Mouse (Mus musculus) midbrain, embryonic 13.5 days (tissue): ENCODE measurements at regions not wholly inside any gene's neighbourhood (a gene's known extent, or its start where the extent isn't known, plus 50 kb on each side); places are given as distances from the start of the nearest gene placed in this dataset.
A peak's percentile ranks its signal among the peaks of the same experiment; 100 is the strongest.

Experiments used
- ATAC-seq: fragments of 200-750 bp; cut with Nextera tagmentation; 2 replicates; pipeline ENCODE4 v1.8.0; 2017; ENCODE audit warnings: mild to moderate bottlenecking, moderate TSS enrichment, moderate library complexity
- H3K27ac ChIP-seq: fragments of 300-500 bp; sonication (generic); 2 replicates; pipeline ENCODE4 v1.5.1; 2015; ENCODE audit warnings: inconsistent platforms, mild to moderate bottlenecking, moderate library complexity
- H3K27me3 ChIP-seq: fragments of 300-500 bp; sonication (generic); 2 replicates; pipeline ENCODE4 v1.6.1; 2015; ENCODE audit warnings: mild to moderate bottlenecking, inconsistent platforms
- H3K36me3 ChIP-seq: fragments of 300-500 bp; sonication (generic); 2 replicates; pipeline ENCODE4 v1.6.1; 2015; ENCODE audit warnings: mild to moderate bottlenecking, inconsistent platforms
- H3K4me1 ChIP-seq: fragments of 300-500 bp; sonication (generic); replicated peaks from 2 replicates; pipeline ENCODE4 v1.6.1; 2015; ENCODE audit warnings: inconsistent platforms
- H3K4me2 ChIP-seq: fragments of 300-500 bp; sonication (generic); replicated peaks from 2 replicates; pipeline ENCODE4 v1.6.1; 2015; ENCODE audit warnings: moderate library complexity, mild to moderate bottlenecking, inconsistent platforms
- H3K4me3 ChIP-seq: fragments of 300-500 bp; sonication (generic); replicated peaks from 2 replicates; pipeline ENCODE4 v1.5.1; 2015; ENCODE audit warnings: mild to moderate bottlenecking, inconsistent platforms
- H3K9ac ChIP-seq: fragments of 300-500 bp; sonication (generic); replicated peaks from 2 replicates; pipeline ENCODE4 v1.6.1; 2015; ENCODE audit warnings: mild to moderate bottlenecking, inconsistent platforms
- H3K9me3 ChIP-seq: fragments of 300-500 bp; sonication (generic); 2 replicates; pipeline ENCODE4 v1.6.1; 2016; ENCODE audit warnings: mild to moderate bottlenecking, inconsistent platforms
- WGBS: fragments of 180-500 bp; shearing (Covaris S2); methylation state at CpG from one replicate; pipeline ENCODE4 v1.1.7; 2015; 5-methylcytosine and 5-hydroxymethylcytosine counted together

DNA sequence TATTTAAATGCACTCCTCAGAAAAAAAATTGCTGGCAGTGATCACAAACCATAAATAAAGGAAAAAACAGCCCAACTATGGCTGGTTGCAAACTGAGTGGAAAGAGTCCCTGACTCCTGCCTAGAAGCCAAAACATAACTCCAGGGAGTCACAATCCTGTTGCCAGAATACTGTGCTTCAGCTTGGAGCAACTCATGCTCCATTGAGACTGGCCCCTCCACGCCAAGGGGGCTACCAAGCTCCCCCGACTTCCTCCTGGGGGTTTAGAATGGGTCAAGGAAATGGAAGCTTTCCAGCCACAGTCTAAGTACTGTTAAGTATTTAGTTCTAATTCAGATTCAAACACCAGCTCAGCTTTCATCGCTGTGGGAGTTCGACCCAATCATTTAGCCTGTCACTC is 374.8 kb downstream of the Mllt3 start:
- WGBS = 29% methylated on average over 4 of the region's 4 CpGs
- no peaks in the 10 kb centered on the region for H3K9me3 ChIP-seq
- no peak for ATAC-seq
- H3K9ac ChIP-seq = no peak overlapping the region
- no peak overlapping the region for H3K27ac ChIP-seq
- no peak overlapping the region for H3K4me2 ChIP-seq
- no peaks in the 10 kb centered on the region for H3K27me3 ChIP-seq
- no peak overlapping the region for H3K4me3 ChIP-seq
- peaks cover 8% of the 10 kb centered on the region for H3K4me1 ChIP-seq
- H3K36me3 ChIP-seq = no peaks in the 10 kb centered on the region

DNA sequence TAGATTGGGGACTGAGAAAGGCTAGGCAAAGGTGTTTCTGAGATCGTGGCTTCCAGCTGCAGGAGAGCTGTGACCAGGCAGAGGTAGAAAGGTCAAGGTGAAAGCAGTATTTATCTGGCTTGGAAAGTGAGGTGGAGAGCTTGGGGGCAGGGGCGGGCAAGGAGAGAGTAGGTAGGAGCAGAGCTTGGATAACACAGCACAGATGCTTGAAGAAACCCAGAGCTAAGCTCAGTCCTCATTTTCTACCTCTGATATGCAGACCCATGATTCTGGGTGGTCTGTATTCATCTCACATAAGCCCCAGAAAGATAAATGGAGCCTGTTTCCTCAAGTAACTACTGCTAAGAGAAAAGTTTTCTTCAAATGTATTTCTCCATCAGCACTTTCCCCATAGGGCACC is 375.3 kb downstream of the Mllt3 start:
- peaks cover 8% of the 10 kb centered on the region for H3K4me1 ChIP-seq
- no peak overlapping the region for H3K4me3 ChIP-seq
- ATAC-seq = no peak
- no peak overlapping the region for H3K9ac ChIP-seq
- WGBS = 69% methylated on average over 2 of the region's 2 CpGs
- no peaks in the 10 kb centered on the region for H3K27me3 ChIP-seq
- no peak overlapping the region for H3K27ac ChIP-seq
- H3K9me3 ChIP-seq = no peaks in the 10 kb centered on the region
- H3K4me2 ChIP-seq = no peak overlapping the region
- H3K36me3 ChIP-seq = no peaks in the 10 kb centered on the region

DNA sequence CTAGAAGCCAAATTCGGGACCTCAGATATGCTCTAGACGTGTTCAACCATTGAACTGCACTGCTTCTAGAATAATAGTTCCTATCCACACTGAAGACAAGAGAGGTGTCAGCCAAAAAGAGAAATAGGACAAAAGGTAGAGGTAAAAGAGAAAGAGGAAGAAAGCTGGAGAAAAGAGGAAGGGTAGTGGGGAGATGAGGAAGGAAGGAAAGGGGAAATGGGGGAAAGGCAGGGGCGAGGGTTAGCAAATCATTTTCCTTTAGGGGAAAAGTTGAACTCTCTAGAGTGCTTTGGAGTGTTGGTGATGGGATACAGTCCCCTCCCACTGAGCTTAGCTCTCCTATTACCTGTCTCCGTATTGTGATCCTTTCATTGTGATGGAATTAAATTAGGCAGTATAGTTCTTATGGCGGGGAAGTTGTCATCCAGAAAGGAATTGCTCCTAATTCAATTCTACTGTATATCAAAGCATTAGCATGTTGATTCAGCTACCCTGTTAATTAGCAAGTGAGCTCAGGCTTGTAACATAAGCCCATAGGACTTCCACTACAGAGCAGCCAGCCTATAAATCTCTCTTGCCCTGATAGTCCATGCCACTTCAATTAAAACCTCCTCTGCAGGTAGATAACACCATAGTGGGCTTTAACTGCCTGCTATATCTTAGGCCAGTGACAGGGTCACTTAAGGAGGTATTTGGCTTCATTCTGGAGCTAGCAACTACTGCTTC is 379.6 kb downstream of the Mllt3 start:
- Histone ChIP-seq H3K9ac (no peak overlapping the region), H3K27ac (no peak overlapping the region), H3K4me3 (no peak overlapping the region), H3K36me3 (no peaks in the 10 kb centered on the region), H3K27me3 (no peaks in the 10 kb centered on the region), H3K9me3 (no peaks in the 10 kb centered on the region), H3K4me1 (peaks cover 32% of the 10 kb centered on the region), H3K4me2 (no peak overlapping the region)
- WGBS = 78% methylated on average over 5 of the region's 5 CpGs
- no peak for ATAC-seq

DNA sequence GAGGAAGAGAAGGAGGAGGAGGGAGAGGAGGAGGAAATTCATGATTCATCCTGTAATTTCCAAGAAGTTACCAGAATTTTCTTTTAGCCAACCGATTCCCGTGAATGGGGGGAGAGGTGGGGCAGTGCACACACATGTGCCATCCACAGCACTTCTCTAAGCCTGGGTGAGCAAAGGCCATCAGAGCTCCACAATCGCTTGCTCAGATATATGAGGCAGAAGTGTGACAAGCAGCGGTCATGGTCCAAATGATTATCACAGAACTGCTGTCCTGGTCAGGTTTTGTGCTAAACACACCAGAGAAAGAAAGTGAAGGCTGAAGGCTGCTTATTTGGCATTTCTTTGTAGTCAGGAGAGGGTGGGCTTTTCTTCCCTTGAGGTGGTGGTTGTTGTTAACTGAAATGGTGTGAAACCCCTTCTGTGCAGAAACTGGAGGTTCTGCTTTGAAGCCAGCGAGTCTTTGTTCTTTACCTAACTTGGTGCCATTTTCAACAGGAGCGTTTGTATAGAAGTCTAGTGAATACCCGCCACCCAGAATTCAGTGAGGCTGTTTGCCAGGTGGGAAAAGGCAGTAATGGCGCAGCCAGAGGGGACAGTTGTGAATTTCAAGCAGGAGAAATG is 380.7 kb downstream of the Mllt3 start:
- Histone ChIP-seq H3K4me2 (no peak overlapping the region), H3K9me3 (no peaks in the 10 kb centered on the region), H3K9ac (no peak overlapping the region), H3K4me1 (peaks cover 33% of the 10 kb centered on the region), H3K4me3 (no peak overlapping the region), H3K27ac (no peak overlapping the region), H3K27me3 (no peaks in the 10 kb centered on the region), H3K36me3 (no peaks in the 10 kb centered on the region)
- WGBS = 69% methylated on average over 8 of the region's 8 CpGs
- ATAC-seq = no peak

DNA sequence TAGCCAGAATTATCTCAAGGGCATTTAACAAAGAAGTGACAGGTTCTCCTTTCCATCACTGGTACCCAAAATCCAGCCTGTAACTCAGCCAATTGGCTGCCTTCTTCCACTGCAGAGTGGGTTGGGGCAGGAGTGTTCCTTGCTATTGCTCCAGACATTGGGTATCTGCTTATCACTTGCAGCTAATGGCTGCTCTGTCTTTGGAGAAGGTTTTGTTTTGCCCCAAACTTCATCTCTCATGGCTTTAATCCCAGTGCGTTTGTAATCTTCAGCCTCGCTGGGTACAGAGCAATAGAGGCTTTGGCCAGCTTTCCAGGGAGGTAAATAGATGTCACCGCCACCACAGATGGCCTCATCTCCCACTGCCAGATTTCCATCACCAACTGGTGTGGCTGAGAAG is 381.9 kb downstream of the Mllt3 start:
- ATAC-seq = no peak
- Histone ChIP-seq H3K27ac (peak overlapping the region; percentile 56), H3K9ac (no peak overlapping the region), H3K4me3 (no peak overlapping the region), H3K36me3 (no peaks in the 10 kb centered on the region), H3K9me3 (no peaks in the 10 kb centered on the region), H3K27me3 (0 out of 2 replicates have a peak, but pooled peaks cover 3% of the 10 kb centered on the region), H3K4me2 (no peak overlapping the region), H3K4me1 (peaks cover 36% of the 10 kb centered on the region)
- 52% methylated on average over 3 of the region's 3 CpGs for WGBS

DNA sequence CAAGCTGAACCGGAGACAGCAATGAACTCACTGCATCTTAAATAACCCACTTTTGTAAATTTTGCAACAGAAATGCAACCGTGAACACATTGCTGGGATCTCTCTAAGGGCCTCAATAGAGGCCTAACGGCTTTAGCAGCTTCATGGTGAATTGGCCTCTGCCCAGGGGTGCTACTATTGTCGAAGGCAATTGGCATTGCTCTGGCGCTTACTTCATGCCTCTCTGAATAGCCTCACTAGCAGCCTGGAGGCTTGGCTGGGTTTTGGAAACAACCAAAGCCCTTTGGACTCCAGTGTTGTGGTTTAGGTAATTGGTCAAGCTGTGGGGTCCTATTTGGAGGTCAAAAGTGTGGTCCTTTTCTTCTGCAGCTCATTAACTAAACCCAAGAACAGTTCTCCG is 382.3 kb downstream of the Mllt3 start:
- ATAC-seq = no peak
- H3K4me1 ChIP-seq = peaks cover 36% of the 10 kb centered on the region
- H3K9ac ChIP-seq = no peak overlapping the region
- no peaks in the 10 kb centered on the region for H3K9me3 ChIP-seq
- H3K27ac ChIP-seq = peak overlapping the region; percentile 56
- no peak overlapping the region for H3K4me2 ChIP-seq
- WGBS = 9% methylated on average over 6 of the region's 6 CpGs
- H3K27me3 ChIP-seq = 0 out of 2 replicates have a peak, but pooled peaks cover 3% of the 10 kb centered on the region
- H3K4me3 ChIP-seq = no peak overlapping the region
- no peaks in the 10 kb centered on the region for H3K36me3 ChIP-seq

DNA sequence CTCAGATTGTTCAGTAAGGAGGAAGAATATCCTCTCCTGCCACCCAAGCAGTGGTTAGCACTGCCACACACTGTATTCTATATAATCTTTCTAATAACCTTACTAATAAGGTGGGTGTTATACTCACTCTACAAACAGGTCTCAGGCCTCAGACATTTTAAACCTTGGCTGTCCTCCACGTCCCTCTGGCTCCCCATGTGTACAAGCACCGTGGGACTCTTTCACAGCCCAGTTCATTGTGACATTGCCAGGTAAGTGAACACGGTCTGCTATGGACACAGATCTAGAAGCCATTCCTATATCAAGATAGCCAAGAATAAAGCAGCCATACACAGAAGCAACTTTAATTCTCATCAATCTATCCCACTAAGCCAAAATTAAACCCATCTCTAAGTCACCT is 382.8 kb downstream of the Mllt3 start:
- H3K4me2 ChIP-seq = no peak overlapping the region
- 0 out of 2 replicates have a peak, but pooled peaks cover 3% of the 10 kb centered on the region for H3K27me3 ChIP-seq
- 45% methylated on average over 3 of the region's 3 CpGs for WGBS
- no peak overlapping the region for H3K9ac ChIP-seq
- H3K36me3 ChIP-seq = no peaks in the 10 kb centered on the region
- no peak for ATAC-seq
- H3K9me3 ChIP-seq = no peaks in the 10 kb centered on the region
- H3K4me3 ChIP-seq = no peak overlapping the region
- peaks cover 36% of the 10 kb centered on the region for H3K4me1 ChIP-seq
- H3K27ac ChIP-seq = peak overlapping the region; percentile 56; the same call in 1 of the 2 replicates

DNA sequence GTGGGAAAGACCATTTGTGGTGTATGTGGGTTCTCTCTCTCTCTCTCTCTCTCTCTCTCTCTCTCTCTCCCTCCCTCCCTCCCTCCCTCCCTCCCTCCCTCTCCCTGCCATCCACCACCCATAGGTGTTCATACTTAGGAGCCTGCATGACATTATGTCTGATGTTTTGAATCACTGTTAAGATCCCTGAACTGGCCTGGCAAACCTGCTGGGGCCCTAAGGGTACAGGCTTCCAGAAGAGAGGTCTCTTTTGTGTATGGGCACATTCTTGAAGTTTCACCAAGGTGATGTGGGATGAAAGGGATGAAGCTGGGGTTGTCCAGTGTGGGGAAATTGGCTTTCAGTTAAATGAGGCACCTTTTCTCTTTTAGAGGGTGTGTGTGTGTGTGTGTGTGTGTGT is 384.2 kb downstream of the Mllt3 start:
- Histone ChIP-seq H3K27me3 (0 out of 2 replicates have a peak, but pooled peaks cover 3% of the 10 kb centered on the region), H3K27ac (peak overlapping the region; percentile 75), H3K4me3 (0 out of 2 replicates have a peak overlapping the region, but pooled peaks have one; percentile 33), H3K9me3 (peaks cover 3% of the 10 kb centered on the region; the same call in 1 of the 2 replicates), H3K4me2 (peak overlapping the region; percentile 63), H3K4me1 (peaks cover 36% of the 10 kb centered on the region), H3K9ac (0 out of 2 replicates have a peak overlapping the region, but pooled peaks have one; percentile 43), H3K36me3 (no peaks in the 10 kb centered on the region)
- peak; percentile 53 for ATAC-seq

DNA sequence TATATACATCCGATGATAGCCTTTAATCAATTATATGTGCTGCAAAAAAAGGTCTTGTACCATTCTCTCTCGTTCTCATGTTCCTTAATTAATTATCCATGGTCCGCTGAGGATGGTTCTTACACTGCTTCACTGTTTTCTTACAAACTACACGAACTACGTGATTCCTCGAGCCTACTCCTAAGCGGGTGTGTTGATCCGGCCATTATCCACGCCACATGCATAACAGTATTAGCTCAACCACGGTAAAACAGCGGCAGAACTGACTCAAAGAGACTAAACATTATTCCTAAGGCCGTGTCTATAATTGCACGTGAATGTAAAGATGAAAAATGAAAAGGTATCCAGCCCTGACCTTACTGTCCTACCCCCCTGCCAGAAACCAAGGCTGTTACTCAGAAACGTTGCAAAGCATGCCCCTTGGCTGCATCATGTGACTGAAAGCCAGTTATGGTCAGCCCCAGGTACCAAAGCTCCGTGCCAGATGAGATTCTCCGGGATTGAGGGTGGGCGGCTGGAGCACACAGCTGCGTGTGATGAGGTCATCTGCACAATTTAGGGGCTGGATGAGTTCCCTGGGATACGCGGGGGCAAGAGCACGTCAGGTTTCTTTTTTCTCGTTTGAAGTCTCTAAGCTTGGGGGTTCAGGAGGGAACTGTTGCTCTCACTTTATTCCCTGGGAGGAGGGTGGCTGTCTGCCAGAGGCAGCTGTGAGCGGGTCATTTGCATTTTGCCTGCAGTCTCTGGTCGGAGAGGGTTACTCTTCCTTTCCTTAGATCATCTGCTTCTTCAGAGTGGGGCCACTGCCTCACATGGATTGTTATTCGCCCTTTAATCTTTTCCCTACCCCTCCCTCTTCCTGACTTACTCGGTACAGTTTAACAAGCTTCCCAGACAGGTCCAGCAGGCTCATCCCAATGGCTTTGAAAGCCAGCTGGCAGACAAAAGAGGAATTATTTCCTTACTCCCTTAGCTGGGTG is 384.9 kb downstream of the Mllt3 start:
- peaks cover 3% of the 10 kb centered on the region; the same call in 1 of the 2 replicates for H3K9me3 ChIP-seq
- peak overlapping the region; percentile 43; the same call in 1 of the 2 replicates for H3K9ac ChIP-seq
- peak overlapping the region; percentile 75 for H3K27ac ChIP-seq
- H3K4me3 ChIP-seq = peak overlapping the region; percentile 33
- WGBS = 3% methylated on average over 26 of the region's 26 CpGs
- peak overlapping the region; percentile 63 for H3K4me2 ChIP-seq
- 0 out of 2 replicates have a peak, but pooled peaks cover 3% of the 10 kb centered on the region for H3K27me3 ChIP-seq
- peaks cover 36% of the 10 kb centered on the region for H3K4me1 ChIP-seq
- no peaks in the 10 kb centered on the region for H3K36me3 ChIP-seq
- ATAC-seq = peak; percentile 94

DNA sequence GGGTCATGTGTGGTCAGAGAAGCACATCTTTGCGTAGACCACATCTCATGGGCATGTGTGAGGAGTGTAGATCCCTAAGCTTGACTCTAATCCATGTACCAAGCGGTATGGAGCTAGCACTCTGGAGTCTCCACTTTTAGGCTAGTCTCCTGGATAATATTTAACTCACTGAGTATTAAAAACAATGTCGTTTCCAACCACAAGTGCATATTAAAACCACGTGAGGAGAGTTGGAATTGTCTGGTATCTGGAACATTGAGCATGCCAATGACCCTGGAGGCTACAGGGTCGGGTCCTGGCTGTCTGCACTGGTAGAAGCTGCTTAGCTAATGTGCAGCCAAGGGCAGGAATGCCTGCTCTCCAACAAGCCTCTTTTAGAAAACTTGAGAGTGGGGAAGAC is 391.2 kb downstream of the Mllt3 start:
- Histone ChIP-seq H3K27me3 (0 out of 2 replicates have a peak, but pooled peaks cover under 1% of the 10 kb centered on the region), H3K4me2 (no peak overlapping the region), H3K9me3 (peaks cover 3% of the 10 kb centered on the region; the same call in 1 of the 2 replicates), H3K4me1 (peaks cover 19% of the 10 kb centered on the region), H3K36me3 (no peaks in the 10 kb centered on the region), H3K27ac (no peak overlapping the region), H3K4me3 (no peak overlapping the region), H3K9ac (no peak overlapping the region)
- 89% methylated on average over 5 of the region's 5 CpGs for WGBS
- ATAC-seq = no peak

DNA sequence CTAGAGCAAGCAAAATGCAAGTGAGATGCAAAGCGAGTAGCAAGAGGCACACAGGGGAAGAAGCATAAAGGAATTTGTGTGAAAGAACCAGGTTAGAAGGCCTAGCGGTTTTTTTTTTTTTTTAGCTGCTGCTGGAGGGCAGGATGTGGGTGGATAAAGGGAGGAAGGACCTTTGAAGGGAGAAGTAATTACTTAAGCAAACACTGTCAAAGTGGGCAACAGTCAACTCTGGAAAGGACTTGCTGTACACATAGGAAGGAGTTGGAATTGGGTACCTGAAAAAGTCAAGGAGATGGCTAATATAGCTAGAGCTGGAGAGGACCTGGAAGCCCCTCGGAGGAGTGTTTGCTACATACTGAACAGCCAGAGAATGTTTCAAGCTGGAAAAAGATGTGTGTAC is 391.6 kb downstream of the Mllt3 start:
- H3K27ac ChIP-seq = no peak overlapping the region
- H3K4me2 ChIP-seq = no peak overlapping the region
- no peak overlapping the region for H3K4me3 ChIP-seq
- peaks cover 22% of the 10 kb centered on the region for H3K4me1 ChIP-seq
- H3K9me3 ChIP-seq = peaks cover 3% of the 10 kb centered on the region; the same call in 1 of the 2 replicates
- H3K36me3 ChIP-seq = no peaks in the 10 kb centered on the region
- no peak overlapping the region for H3K9ac ChIP-seq
- WGBS = 83% methylated on average over 3 of the region's 3 CpGs
- no peaks in the 10 kb centered on the region for H3K27me3 ChIP-seq
- no peak for ATAC-seq

DNA sequence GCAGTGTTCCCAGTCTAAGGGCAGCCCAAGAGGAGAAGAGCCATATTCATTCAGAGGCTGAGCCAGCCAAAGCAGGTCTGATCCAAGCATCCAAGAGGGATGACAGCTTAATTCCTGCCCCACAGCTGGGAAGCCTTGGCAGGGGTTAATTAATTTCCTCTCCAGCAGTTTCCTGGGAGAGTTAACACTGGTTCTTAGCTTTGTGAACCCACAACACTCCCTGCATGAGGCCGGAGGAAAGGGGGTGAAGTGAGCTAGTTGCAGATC is 394.9 kb downstream of the Mllt3 start:
- Histone ChIP-seq H3K9me3 (no peaks in the 10 kb centered on the region), H3K9ac (no peak overlapping the region), H3K4me2 (no peak overlapping the region), H3K4me1 (peaks cover 26% of the 10 kb centered on the region), H3K4me3 (no peak overlapping the region), H3K27me3 (no peaks in the 10 kb centered on the region), H3K36me3 (no peaks in the 10 kb centered on the region), H3K27ac (peak overlapping the region; percentile 53; the same call in 1 of the 2 replicates)
- 5% methylated on average over 1 of the region's 1 CpGs for WGBS
- peak; percentile 88 for ATAC-seq
